15 mouse cellular contexts compared by ENCODE assay signal in the genomic region with DNA sequence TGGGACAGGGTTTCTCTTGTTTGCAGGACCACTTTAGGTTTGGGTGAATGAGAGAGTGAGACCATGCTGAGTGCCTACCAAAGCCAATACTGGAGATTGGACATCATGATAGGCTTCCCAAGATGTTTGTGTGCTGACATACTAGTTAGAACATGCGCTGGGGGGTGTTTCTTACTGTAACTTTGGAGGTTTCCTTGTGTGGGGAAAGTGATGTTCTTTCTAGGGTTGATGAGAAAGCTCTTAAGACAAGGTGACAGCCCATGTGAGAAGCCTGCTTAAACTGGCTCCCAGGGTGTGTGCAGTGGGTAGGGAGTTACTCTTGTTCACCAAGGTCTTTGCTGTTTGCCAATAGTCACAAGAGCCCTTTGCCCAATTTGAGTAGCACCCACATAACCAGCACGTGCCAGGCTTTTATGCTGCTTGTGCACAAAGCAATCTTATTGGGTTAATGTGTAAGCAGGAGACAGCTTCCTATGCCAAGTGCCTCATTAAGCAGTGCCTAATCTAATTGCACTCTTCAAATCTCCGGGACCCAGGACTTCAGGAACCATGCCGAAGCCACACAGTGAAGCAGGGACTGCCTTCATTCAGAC. TPM values are rescaled to one million over a fixed set of nuclear protein-coding genes. Genes with fewer than 3 reads are reported as not detected.
A peak's percentile ranks its signal among the peaks of the same experiment; 100 is the strongest.
DNase-seq lines count a peak whose midpoint lies in the region; ATAC-seq and TF ChIP-seq lines count a peak whose summit lies in the region.
"Had no signal": no experiment of that assay in that cellular context is flagged by ENCODE, and none has a peak within 500 bp of the region (broad histone marks: within the 10 kb centered on the region; RNA-seq: fewer than 3 reads in every experiment).

No protein-coding gene starts in this region.

- ATAC-seq in forebrain, embryonic 13.5 days = peak; percentile 38; the same call in 1 of the 2 replicates
- no peak for ATAC-seq in forebrain, embryonic 11.5 days (replicated peaks; ENCODE audit: low FRiP score)
- ATAC-seq in intestine, embryonic 16.5 days = peak; percentile 20; the same call in 1 of the 2 replicates
- no peak for ATAC-seq in intestine, embryonic 15.5 days
- ATAC-seq: midbrain, embryonic 16.5 days had no signal

- H3K4me3 ChIP-seq in forebrain, embryonic 13.5 days = no peak overlapping the region
- no peak overlapping the region for H3K4me3 ChIP-seq in forebrain, embryonic 11.5 days (ENCODE audit: low read depth, low read length)
- H3K4me3 ChIP-seq in intestine, embryonic 16.5 days (ENCODE audit: low read length) = no peak overlapping the region
- no peak overlapping the region for H3K4me3 ChIP-seq in intestine, embryonic 15.5 days (replicated peaks)
- no peak overlapping the region for H3K4me3 ChIP-seq in left cerebral cortex, adult 2 months
- H3K4me3 ChIP-seq: embryonic facial prominence, embryonic 10.5 days; heart, embryonic 12.5 days had no signal

- H3K27ac ChIP-seq in forebrain, embryonic 13.5 days = no peak overlapping the region
- no peak overlapping the region for H3K27ac ChIP-seq in forebrain, embryonic 11.5 days (ENCODE audit: low read depth, low read length)
- peak overlapping the region; percentile 25; the same call in 1 of the 2 replicates for H3K27ac ChIP-seq in intestine, embryonic 16.5 days (ENCODE audit: low read length)
- no peak overlapping the region for H3K27ac ChIP-seq in intestine, embryonic 15.5 days
- no peak overlapping the region for H3K27ac ChIP-seq in left cerebral cortex, adult 2 months
- H3K27ac ChIP-seq: embryonic facial prominence, embryonic 10.5 days had no signal

- DNase-seq in forebrain, embryonic 11.5 days (ENCODE audit: low spot score) = no peak
- DNase-seq in R1 (ENCODE audit: low read depth, low spot score) = peak; percentile 13
- peak; percentile 63 to 83 for DNase-seq in kidney, postnatal 25 days
- DNase-seq in left cerebral cortex, adult 2 months (ENCODE audit: extremely low spot score in 1 of 2, low spot score in 2 of 2) = no peak
- no peak for DNase-seq in cerebellum, postnatal 25 days
- DNase-seq: adrenal gland, adult 8-10 months; cerebellum, adult 11 months; lung, embryonic 14.5 days had no signal

- WGBS in forebrain, embryonic 13.5 days = 50% methylated on average over 4 of the region's 4 CpGs
- 82% methylated on average over 4 of the region's 4 CpGs for WGBS in forebrain, embryonic 11.5 days
- 63% methylated on average over 4 of the region's 4 CpGs for WGBS in intestine, embryonic 16.5 days
- WGBS in intestine, embryonic 15.5 days = 61% methylated on average over 4 of the region's 4 CpGs

- H3K4me2 ChIP-seq in forebrain, embryonic 13.5 days = no peak overlapping the region
- H3K4me2 ChIP-seq in forebrain, embryonic 11.5 days (ENCODE audit: low read depth, low read length, severe bottlenecking) = no peak overlapping the region
- H3K4me2 ChIP-seq in intestine, embryonic 16.5 days (ENCODE audit: low read depth, low read length) = no peak overlapping the region
- no peak overlapping the region for H3K4me2 ChIP-seq in intestine, embryonic 15.5 days (replicated peaks)
- H3K4me2 ChIP-seq: heart, embryonic 12.5 days; lung, embryonic 14.5 days had no signal

- TF ChIP-seq CTCF in left cerebral cortex, adult 2 months (IDR thresholded peaks at IDR 0.05) = no peak

- H3K4me1 ChIP-seq in forebrain, embryonic 13.5 days = peaks cover 54% of the 10 kb centered on the region
- peaks cover 18% of the 10 kb centered on the region; the same call in 1 of the 2 replicates for H3K4me1 ChIP-seq in forebrain, embryonic 11.5 days (replicated peaks; ENCODE audit: control insufficient read depth, insufficient read depth, low read length)
- peaks cover 36% of the 10 kb centered on the region for H3K4me1 ChIP-seq in intestine, embryonic 16.5 days (ENCODE audit: control insufficient read depth, insufficient read depth, low read length)
- peaks cover 32% of the 10 kb centered on the region for H3K4me1 ChIP-seq in intestine, embryonic 15.5 days (replicated peaks)

- H3K9ac ChIP-seq in forebrain, embryonic 13.5 days = no peak overlapping the region
- no peak overlapping the region for H3K9ac ChIP-seq in forebrain, embryonic 11.5 days (ENCODE audit: low read length)
- no peak overlapping the region for H3K9ac ChIP-seq in intestine, embryonic 16.5 days (ENCODE audit: low read depth, low read length)
- no peak overlapping the region for H3K9ac ChIP-seq in intestine, embryonic 15.5 days
- H3K9ac ChIP-seq: heart, embryonic 12.5 days; lung, embryonic 14.5 days had no signal

- H3K9me3 ChIP-seq in forebrain, embryonic 13.5 days (replicated peaks) = no peaks in the 10 kb centered on the region
- H3K9me3 ChIP-seq in forebrain, embryonic 11.5 days (ENCODE audit: control insufficient read depth, low read length) = no peaks in the 10 kb centered on the region
- no peaks in the 10 kb centered on the region for H3K9me3 ChIP-seq in intestine, embryonic 16.5 days (ENCODE audit: control insufficient read depth, low read length)
- H3K9me3 ChIP-seq in intestine, embryonic 15.5 days = no peaks in the 10 kb centered on the region
- H3K9me3 ChIP-seq: embryonic facial prominence, embryonic 10.5 days; G1E; heart, embryonic 12.5 days had no signal

- H3K27me3 ChIP-seq in forebrain, embryonic 13.5 days = no peaks in the 10 kb centered on the region
- H3K27me3 ChIP-seq in forebrain, embryonic 11.5 days (ENCODE audit: control insufficient read depth, insufficient read depth, low read length) = no peaks in the 10 kb centered on the region
- H3K27me3 ChIP-seq in intestine, embryonic 16.5 days (replicated peaks; ENCODE audit: control insufficient read depth, insufficient read depth, low read length) = no peaks in the 10 kb centered on the region
- no peaks in the 10 kb centered on the region for H3K27me3 ChIP-seq in intestine, embryonic 15.5 days (replicated peaks)
- H3K27me3 ChIP-seq: heart, embryonic 12.5 days had no signal

- H3K36me3 ChIP-seq in forebrain, embryonic 13.5 days (ENCODE audit: poor library complexity, severe bottlenecking) = peaks cover 95% of the 10 kb centered on the region
- peaks cover 38% of the 10 kb centered on the region for H3K36me3 ChIP-seq in forebrain, embryonic 11.5 days (ENCODE audit: control insufficient read depth, insufficient read depth, low read length)
- peaks cover 20% of the 10 kb centered on the region; the same call in 1 of the 2 replicates for H3K36me3 ChIP-seq in intestine, embryonic 16.5 days (ENCODE audit: control insufficient read depth, insufficient read depth, low read length)
- H3K36me3 ChIP-seq in intestine, embryonic 15.5 days = peaks cover 32% of the 10 kb centered on the region

- intact Hi-C loops in left cerebral cortex, adult 2 months (cut with DNase I) = no loop called here

RNA-seq across cellular contexts. Expression of gene Pkm, which starts 8.6 kb away (rescaled TPM):
- 1,587 and 1,755 TPM in 2 replicates for polyA plus RNA-seq in forebrain, embryonic 13.5 days (2015; fragmentation: Nextera tagmentation; extraction: Ambion mirVana)
- 2,195 and 2,371 TPM in 2 replicates for polyA plus RNA-seq in forebrain, embryonic 11.5 days (2014; fragmentation: Nextera tagmentation; extraction: Ambion mirVana)
- 1,051 and 1,198 TPM in 2 replicates for polyA plus RNA-seq in intestine, embryonic 16.5 days (2015; fragmentation: Nextera tagmentation; extraction: Ambion mirVana)
- 1,208 and 1,228 TPM in 2 replicates for polyA plus RNA-seq in intestine, embryonic 15.5 days (2015; fragmentation: Nextera tagmentation; extraction: Ambion mirVana)
- 1,000 to 10,000 TPM; 1,277 to 1,324 TPM for total RNA-seq in left cerebral cortex, adult 2 months (2021)

RNA-seq across cellular contexts. Expression of gene Gramd2, which starts 15.2 kb away (rescaled TPM):
- polyA plus RNA-seq in forebrain, embryonic 13.5 days (2015; fragmentation: Nextera tagmentation; extraction: Ambion mirVana) = 1.3 and 1.8 TPM in 2 replicates
- polyA plus RNA-seq in forebrain, embryonic 11.5 days (2014; fragmentation: Nextera tagmentation; extraction: Ambion mirVana) = 0.40 and 0.48 TPM in 2 replicates
- 1.1 and 1.6 TPM in 2 replicates for polyA plus RNA-seq in intestine, embryonic 16.5 days (2015; fragmentation: Nextera tagmentation; extraction: Ambion mirVana)
- 1.0 and 1.6 TPM in 2 replicates for polyA plus RNA-seq in intestine, embryonic 15.5 days (2015; fragmentation: Nextera tagmentation; extraction: Ambion mirVana)
- 10 to 100 TPM in 1 of 2 experiments, 1 to 10 TPM in 1; 8.6 to 10.7 TPM for total RNA-seq in left cerebral cortex, adult 2 months (2021)
- total RNA-seq: G1E had no signal
- polyA plus RNA-seq: G1E had no signal

RNA-seq across cellular contexts. Expression of gene Parp6, which starts 47.7 kb away (rescaled TPM):
- 154 and 155 TPM in 2 replicates for polyA plus RNA-seq in forebrain, embryonic 13.5 days (2015; fragmentation: Nextera tagmentation; extraction: Ambion mirVana)
- 77.3 and 85.4 TPM in 2 replicates for polyA plus RNA-seq in forebrain, embryonic 11.5 days (2014; fragmentation: Nextera tagmentation; extraction: Ambion mirVana)
- 20.2 and 22.2 TPM in 2 replicates for polyA plus RNA-seq in intestine, embryonic 16.5 days (2015; fragmentation: Nextera tagmentation; extraction: Ambion mirVana)
- polyA plus RNA-seq in intestine, embryonic 15.5 days (2015; fragmentation: Nextera tagmentation; extraction: Ambion mirVana) = 23.3 and 23.9 TPM in 2 replicates
- total RNA-seq in left cerebral cortex, adult 2 months (2021) = 100 to 1,000 TPM; 144 to 156 TPM

Comparison
In these comparisons a context has a peak if more than half of its experiments do, and no peak if none do; other contexts are left out.
1. ATAC-seq: peak in forebrain, embryonic 13.5 days (single experiment) and intestine, embryonic 16.5 days (single experiment); none in forebrain, embryonic 11.5 days (single experiment) and intestine, embryonic 15.5 days (single experiment).
2. DNase-seq: peak in R1 (single experiment) and kidney, postnatal 25 days (2 of 2); none in forebrain, embryonic 11.5 days (single experiment), left cerebral cortex, adult 2 months (0 of 2) and cerebellum, postnatal 25 days (0 of 2).